Mouse (Mus musculus) hindbrain, embryonic 10.5 days (tissue): ENCODE measurements at regions not wholly inside any gene's neighbourhood (a gene's known extent, or its start where the extent isn't known, plus 50 kb on each side); places are given as distances from the start of the nearest gene placed in this dataset.

Source experiments
- DNase-seq: peaks from one replicate; pipeline ENCODE4 v3.0.0-alpha.2; 2017; ENCODE audit warnings: low spot score
- H3K27ac ChIP-seq: fragments of 300-500 bp; sonication (generic); 2 replicates; pipeline ENCODE4 v1.5.1; 2016; ENCODE audit warnings: mild to moderate bottlenecking, moderate library complexity
- H3K27me3 ChIP-seq: fragments of 300-500 bp; sonication (generic); 2 replicates; pipeline ENCODE4 v1.6.1; 2016; ENCODE audit warnings: mild to moderate bottlenecking; ENCODE audit not compliant: poor library complexity, insufficient read depth, severe bottlenecking
- H3K36me3 ChIP-seq: fragments of 300-500 bp; sonication (generic); 2 replicates; pipeline ENCODE4 v1.6.1; 2016; ENCODE audit warnings: mild to moderate bottlenecking, moderate library complexity
- H3K4me1 ChIP-seq: fragments of 300-500 bp; sonication (generic); replicated peaks from 2 replicates; pipeline ENCODE4 v1.6.1; 2016; ENCODE audit warnings: mild to moderate bottlenecking
- H3K4me3 ChIP-seq: fragments of 300-500 bp; sonication (generic); 2 replicates; pipeline ENCODE4 v1.5.1; 2016; ENCODE audit warnings: mild to moderate bottlenecking, moderate library complexity
- H3K9me3 ChIP-seq: fragments of 300-500 bp; sonication (generic); 2 replicates; pipeline ENCODE4 v1.6.1; 2016; ENCODE audit warnings: mild to moderate bottlenecking, moderate library complexity
- WGBS: fragments of 180-500 bp; shearing (Covaris S2); methylation state at CpG from one replicate; pipeline ENCODE4 v1.1.7; 2016; 5-methylcytosine and 5-hydroxymethylcytosine counted together

- no peak overlapping the region for H3K27ac ChIP-seq
- no peak for DNase-seq
- peaks cover 23% of the 10 kb centered on the region for H3K4me1 ChIP-seq
- H3K36me3 ChIP-seq = no peaks in the 10 kb centered on the region
- no peaks in the 10 kb centered on the region for H3K9me3 ChIP-seq
- WGBS = 61% methylated on average over 8 of the region's 8 CpGs
- H3K4me3 ChIP-seq = no peak overlapping the region
- H3K27me3 ChIP-seq = no peaks in the 10 kb centered on the region
Measured at GRCm38 (mm10) chr13:107899600-107900229, 144.5 kb upstream of the Smim15 start.

- peaks cover 15% of the 10 kb centered on the region for H3K27me3 ChIP-seq
- WGBS = 80% methylated on average over 1 of the region's 1 CpGs
- DNase-seq = no peak
- H3K4me3 ChIP-seq = no peak overlapping the region
- no peaks in the 10 kb centered on the region for H3K36me3 ChIP-seq
- no peak overlapping the region for H3K27ac ChIP-seq
- no peaks in the 10 kb centered on the region for H3K9me3 ChIP-seq
- peaks cover 11% of the 10 kb centered on the region for H3K4me1 ChIP-seq
Measured at GRCm38 (mm10) chr13:107897646-107898045, 146.6 kb upstream of the Smim15 start.

- peaks cover 15% of the 10 kb centered on the region for H3K4me1 ChIP-seq
- 85% methylated on average over 3 of the region's 3 CpGs for WGBS
- H3K4me3 ChIP-seq = no peak overlapping the region
- DNase-seq = no peak
- no peaks in the 10 kb centered on the region for H3K36me3 ChIP-seq
- no peak overlapping the region for H3K27ac ChIP-seq
- peaks cover 18% of the 10 kb centered on the region for H3K27me3 ChIP-seq
- no peaks in the 10 kb centered on the region for H3K9me3 ChIP-seq
Measured at GRCm38 (mm10) chr13:107897184-107897583, 147.1 kb upstream of the Smim15 start.

GRCm38 (mm10) chr13:107893581-107894183, 150.6 kb upstream of the Smim15 start:
- H3K27ac ChIP-seq = no peak overlapping the region
- H3K4me1 ChIP-seq = peaks cover 30% of the 10 kb centered on the region
- no peaks in the 10 kb centered on the region for H3K36me3 ChIP-seq
- H3K27me3 ChIP-seq = peaks cover 18% of the 10 kb centered on the region
- no peak overlapping the region for H3K4me3 ChIP-seq
- H3K9me3 ChIP-seq = no peaks in the 10 kb centered on the region
- 92% methylated on average over 8 of the region's 8 CpGs for WGBS
- DNase-seq = no peak

GRCm38 (mm10) chr13:107893081-107893480, 151.2 kb upstream of the Smim15 start:
- peaks cover 18% of the 10 kb centered on the region for H3K27me3 ChIP-seq
- no peak overlapping the region for H3K27ac ChIP-seq
- no peaks in the 10 kb centered on the region for H3K36me3 ChIP-seq
- H3K4me1 ChIP-seq = peaks cover 30% of the 10 kb centered on the region
- H3K9me3 ChIP-seq = no peaks in the 10 kb centered on the region
- H3K4me3 ChIP-seq = no peak overlapping the region
- 90% methylated on average over 4 of the region's 4 CpGs for WGBS
- no peak for DNase-seq

- DNase-seq = no peak
- Histone ChIP-seq H3K27ac (peak overlapping the region; percentile 98), H3K4me3 (peak overlapping the region; percentile 99), H3K4me1 (peaks cover 37% of the 10 kb centered on the region), H3K36me3 (no peaks in the 10 kb centered on the region), H3K9me3 (no peaks in the 10 kb centered on the region), H3K27me3 (peaks cover 18% of the 10 kb centered on the region)
- WGBS = 16% methylated on average over 11 of the region's 11 CpGs
Measured at GRCm38 (mm10) chr13:107891946-107892345, 152.3 kb upstream of the Smim15 start.

GRCm38 (mm10) chr13:107890866-107891821, 153.1 kb upstream of the Smim15 start:
- under 1% methylated on average over 94 of the region's 95 CpGs for WGBS
- Histone ChIP-seq H3K36me3 (no peaks in the 10 kb centered on the region), H3K9me3 (no peaks in the 10 kb centered on the region), H3K27me3 (peaks cover 18% of the 10 kb centered on the region), H3K4me3 (peak overlapping the region; percentile 99), H3K27ac (peak overlapping the region; percentile 98), H3K4me1 (peaks cover 42% of the 10 kb centered on the region)
- peak; percentile 83 for DNase-seq

- under 1% methylated on average over 87 of the region's 90 CpGs for WGBS
- H3K4me1 ChIP-seq = peaks cover 42% of the 10 kb centered on the region
- peak overlapping the region; percentile 99 for H3K4me3 ChIP-seq
- H3K9me3 ChIP-seq = no peaks in the 10 kb centered on the region
- H3K36me3 ChIP-seq = no peaks in the 10 kb centered on the region
- peak; percentile 100 for DNase-seq
- peaks cover 18% of the 10 kb centered on the region for H3K27me3 ChIP-seq
- H3K27ac ChIP-seq = peak overlapping the region; percentile 98
Measured at GRCm38 (mm10) chr13:107889985-107890865, 154.0 kb upstream of the Smim15 start.

GRCm38 (mm10) chr13:107889588-107889984, 154.7 kb upstream of the Smim15 start:
- Histone ChIP-seq H3K9me3 (no peaks in the 10 kb centered on the region), H3K27me3 (peaks cover 18% of the 10 kb centered on the region), H3K27ac (peak overlapping the region; percentile 98), H3K4me1 (peaks cover 47% of the 10 kb centered on the region), H3K36me3 (no peaks in the 10 kb centered on the region), H3K4me3 (peak overlapping the region; percentile 99)
- WGBS = 3% methylated on average over 65 of the region's 66 CpGs
- DNase-seq = no peak

GRCm38 (mm10) chr13:107888571-107889451, 155.4 kb upstream of the Smim15 start:
- under 1% methylated on average over 126 of the region's 127 CpGs for WGBS
- Histone ChIP-seq H3K36me3 (no peaks in the 10 kb centered on the region), H3K27me3 (peaks cover 14% of the 10 kb centered on the region), H3K27ac (peak overlapping the region; percentile 98), H3K4me1 (peaks cover 55% of the 10 kb centered on the region), H3K4me3 (peak overlapping the region; percentile 99), H3K9me3 (no peaks in the 10 kb centered on the region)
- DNase-seq = peak; percentile 72

- Histone ChIP-seq H3K36me3 (no peaks in the 10 kb centered on the region), H3K27ac (peak overlapping the region; percentile 98), H3K9me3 (no peaks in the 10 kb centered on the region), H3K4me3 (peak overlapping the region; percentile 99), H3K4me1 (peaks cover 54% of the 10 kb centered on the region), H3K27me3 (peaks cover 9% of the 10 kb centered on the region)
- WGBS = 1% methylated on average over 9 of the region's 9 CpGs
- no peak for DNase-seq
Measured at GRCm38 (mm10) chr13:107888231-107888555, 156.1 kb upstream of the Smim15 start.
